Mouse (Mus musculus) adrenal gland, postnatal 36 days (tissue): ENCODE measurements around the gene Alg13. TPM values are rescaled to one million over a fixed set of nuclear protein-coding genes. Genes with fewer than 3 reads are reported as not detected.

Source experiments
- microRNA-seq: library from miRNA; unstranded; fragments of <30 nt; microRNA quantifications from one replicate; pipeline ENCODE4 v1.2.0, GENCODE M21; 2021
- total RNA-seq, 2 experiments: library from RNA; stranded (reverse); gene quantifications; 2 replicates each; pipeline ENCODE4 v1.2.3; 2021

Gene Alg13
- total RNA-seq, 2 experiments from 2014 or later, result 10.3 to 12.2 TPM

Small RNAs within 50 kb of the gene (microRNA-seq; reads per million reads assigned to microRNA genes)
- gene Mir680-2, result not detected

Other genes starting within 250 kb of the Alg13 start
- gene A730046J19Rik, start 164.1 kb upstream of the Alg13 start, total RNA-seq, result 1 to 10 TPM; 4.7 to 5.6 TPM
- gene Trpc5os, start 138.8 kb downstream of the Alg13 start, total RNA-seq, result not detected